Mouse (Mus musculus) heart, embryonic 12.5 days (tissue): ENCODE measurements around the gene Arl15. TPM values are rescaled to one million over a fixed set of nuclear protein-coding genes. Genes with fewer than 3 reads are reported as not detected.

ENCODE experiments used
- ATAC-seq: fragments of 200-750 bp; cut with Nextera tagmentation; 2 replicates; pipeline ENCODE4 v1.8.0; 2017; ENCODE audit warnings: moderate TSS enrichment, moderate library complexity; ENCODE audit not compliant: insufficient number of reproducible peaks, low FRiP score
- H3K27ac ChIP-seq: fragments of 300-500 bp; sonication (generic); 2 replicates; pipeline ENCODE4 v1.5.1; 2016; ENCODE audit warnings: mild to moderate bottlenecking, moderate library complexity; ENCODE audit not compliant: poor library complexity, severe bottlenecking
- H3K27me3 ChIP-seq: fragments of 300-500 bp; sonication (generic); replicated peaks from 2 replicates; pipeline ENCODE4 v1.6.1; 2016; ENCODE audit warnings: mild to moderate bottlenecking, moderate library complexity
- H3K36me3 ChIP-seq: fragments of 300-500 bp; sonication (generic); 2 replicates; pipeline ENCODE4 v1.6.1; 2016; ENCODE audit warnings: mild to moderate bottlenecking, moderate library complexity
- H3K4me1 ChIP-seq: fragments of 300-500 bp; sonication (generic); replicated peaks from 2 replicates; pipeline ENCODE4 v1.6.1; 2016; ENCODE audit warnings: mild to moderate bottlenecking
- H3K4me2 ChIP-seq: fragments of 300-500 bp; sonication (generic); 2 replicates; pipeline ENCODE4 v1.6.1; 2016; ENCODE audit warnings: mild to moderate bottlenecking, moderate library complexity
- H3K4me3 ChIP-seq: fragments of 300-500 bp; sonication (generic); 2 replicates; pipeline ENCODE4 v1.5.1; 2016; ENCODE audit warnings: mild to moderate bottlenecking
- H3K9ac ChIP-seq: fragments of 300-500 bp; sonication (generic); 2 replicates; pipeline ENCODE4 v1.6.1; 2016; ENCODE audit warnings: mild to moderate bottlenecking, moderate library complexity
- H3K9me3 ChIP-seq: fragments of 300-500 bp; sonication (generic); replicated peaks from 2 replicates; pipeline ENCODE4 v1.6.1; 2016; ENCODE audit warnings: mild to moderate bottlenecking, moderate library complexity
- WGBS: fragments of 180-500 bp; shearing (Covaris S2); methylation state at CpG from one replicate; pipeline ENCODE4 v1.1.7; 2016; 5-methylcytosine and 5-hydroxymethylcytosine counted together
- polyA plus RNA-seq: library from polyadenylated mRNA; unstranded; fragments of >200 nt; fragmentation: Nextera tagmentation; extraction: Ambion mirVana; gene quantifications from 2 replicates; pipeline ENCODE4 v1.2.1, GENCODE M21; 2016

Arl15 gene
- polyA plus RNA-seq, 1 experiment from 2014 or later = 7.7 TPM

DNA sequence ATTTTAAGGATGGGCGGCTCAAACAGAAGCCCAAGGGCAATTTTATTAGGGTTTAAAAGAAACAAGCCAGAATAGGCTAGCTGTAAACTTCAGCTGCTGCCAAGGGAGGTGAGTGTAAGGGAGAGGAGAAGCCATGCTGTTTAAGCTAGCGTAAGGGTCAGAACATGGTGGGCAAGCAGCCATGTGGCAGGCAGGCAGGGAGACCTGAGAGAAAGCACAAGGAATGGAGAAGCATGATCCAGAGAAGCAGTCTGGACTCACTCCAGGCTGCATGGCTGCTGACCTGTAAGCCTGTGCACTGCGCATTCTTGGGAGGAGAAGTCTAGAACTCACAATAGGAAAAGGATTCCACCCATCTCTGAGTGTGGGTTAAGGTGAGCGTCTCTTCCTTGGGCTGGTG is 66.5 kb downstream of the Arl15 start:
- no peak for ATAC-seq
- H3K27me3 ChIP-seq = no peaks in the 10 kb centered on the region
- H3K9me3 ChIP-seq = no peaks in the 10 kb centered on the region
- no peak overlapping the region for H3K4me3 ChIP-seq
- WGBS = 88% methylated on average over 4 of the region's 4 CpGs
- H3K27ac ChIP-seq = no peak overlapping the region
- H3K36me3 ChIP-seq = no peaks in the 10 kb centered on the region
- H3K4me2 ChIP-seq = no peak overlapping the region
- no peak overlapping the region for H3K9ac ChIP-seq
- peaks cover 40% of the 10 kb centered on the region for H3K4me1 ChIP-seq

DNA sequence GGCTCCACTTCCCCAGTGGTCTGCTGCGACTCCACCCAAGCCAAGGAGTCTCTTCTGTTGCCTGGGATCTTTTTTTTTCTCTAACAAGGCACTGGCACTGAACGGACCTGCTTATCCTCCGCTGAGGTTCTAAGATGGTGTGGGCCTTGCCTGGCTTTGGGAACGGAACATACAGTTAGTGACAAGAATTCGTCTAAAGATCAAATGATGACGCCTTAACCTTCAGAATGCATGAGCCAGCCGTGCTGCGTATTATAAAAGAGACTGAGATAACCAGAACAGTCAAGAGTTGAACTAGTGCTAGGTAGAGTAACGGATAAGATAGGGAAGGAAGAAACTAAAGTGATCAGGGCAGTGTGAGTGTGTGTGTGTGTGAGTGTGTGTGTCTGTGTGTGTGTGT is 66.9 kb downstream of the Arl15 start:
- H3K9me3 ChIP-seq = no peaks in the 10 kb centered on the region
- 68% methylated on average over 9 of the region's 9 CpGs for WGBS
- ATAC-seq = no peak
- H3K4me1 ChIP-seq = peaks cover 39% of the 10 kb centered on the region
- no peak overlapping the region for H3K9ac ChIP-seq
- H3K36me3 ChIP-seq = no peaks in the 10 kb centered on the region
- H3K4me2 ChIP-seq = no peak overlapping the region
- no peaks in the 10 kb centered on the region for H3K27me3 ChIP-seq
- no peak overlapping the region for H3K4me3 ChIP-seq
- H3K27ac ChIP-seq = no peak overlapping the region

DNA sequence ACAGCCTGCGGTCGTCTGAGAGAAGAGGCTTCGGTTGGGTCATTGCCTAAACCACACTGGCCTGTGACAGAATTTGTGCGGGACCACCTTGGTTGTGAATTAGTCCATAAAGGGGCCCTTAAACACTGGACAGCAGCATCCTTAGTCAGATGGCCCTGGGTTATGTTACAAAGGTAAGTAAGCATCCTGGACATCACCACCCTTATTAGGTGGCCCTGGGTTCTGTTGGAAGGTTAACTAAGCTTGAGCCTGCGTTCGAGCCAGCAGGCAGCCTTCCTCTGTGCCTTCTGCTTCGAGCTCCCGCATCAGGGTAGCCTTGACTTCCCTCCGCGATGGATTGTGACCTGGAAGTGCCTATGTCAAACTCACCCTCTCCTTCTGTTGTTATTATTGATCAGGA is 68.6 kb downstream of the Arl15 start:
- WGBS = 80% methylated on average over 10 of the region's 10 CpGs
- no peak overlapping the region for H3K27ac ChIP-seq
- ATAC-seq = no peak

DNA sequence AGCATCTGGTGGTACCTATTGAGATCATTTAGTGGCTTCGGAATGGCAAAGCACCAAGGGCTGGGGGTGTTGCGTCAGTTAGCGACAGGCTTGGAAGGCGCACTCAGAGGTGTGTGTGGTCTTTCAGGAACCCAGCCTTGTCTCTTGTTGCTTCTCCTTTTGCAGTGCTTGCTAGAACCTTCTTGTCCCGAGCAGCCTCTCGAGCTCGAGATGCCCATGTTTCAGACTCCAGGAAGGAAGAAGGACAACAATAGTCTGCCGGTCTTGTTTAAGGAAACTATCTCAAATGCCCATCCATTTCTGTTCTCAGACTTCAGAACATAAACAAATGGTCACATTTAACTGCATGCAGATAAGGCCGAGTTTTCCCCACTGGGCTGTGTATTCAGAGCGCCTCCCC is 69.4 kb downstream of the Arl15 start:
- peaks cover 33% of the 10 kb centered on the region for H3K4me1 ChIP-seq
- WGBS = 64% methylated on average over 10 of the region's 10 CpGs
- no peak overlapping the region for H3K4me2 ChIP-seq
- no peak overlapping the region for H3K27ac ChIP-seq
- H3K4me3 ChIP-seq = no peak overlapping the region
- ATAC-seq = no peak
- no peaks in the 10 kb centered on the region for H3K9me3 ChIP-seq
- no peaks in the 10 kb centered on the region for H3K27me3 ChIP-seq
- no peak overlapping the region for H3K9ac ChIP-seq
- H3K36me3 ChIP-seq = no peaks in the 10 kb centered on the region

More for the DNA sequence above, 68.6 kb downstream of the Arl15 start:
- Histone ChIP-seq H3K36me3 (no peaks in the 10 kb centered on the region), H3K4me3 (no peak overlapping the region), H3K9me3 (no peaks in the 10 kb centered on the region), H3K9ac (no peak overlapping the region), H3K4me2 (no peak overlapping the region), H3K4me1 (peaks cover 39% of the 10 kb centered on the region), H3K27me3 (no peaks in the 10 kb centered on the region)

DNA sequence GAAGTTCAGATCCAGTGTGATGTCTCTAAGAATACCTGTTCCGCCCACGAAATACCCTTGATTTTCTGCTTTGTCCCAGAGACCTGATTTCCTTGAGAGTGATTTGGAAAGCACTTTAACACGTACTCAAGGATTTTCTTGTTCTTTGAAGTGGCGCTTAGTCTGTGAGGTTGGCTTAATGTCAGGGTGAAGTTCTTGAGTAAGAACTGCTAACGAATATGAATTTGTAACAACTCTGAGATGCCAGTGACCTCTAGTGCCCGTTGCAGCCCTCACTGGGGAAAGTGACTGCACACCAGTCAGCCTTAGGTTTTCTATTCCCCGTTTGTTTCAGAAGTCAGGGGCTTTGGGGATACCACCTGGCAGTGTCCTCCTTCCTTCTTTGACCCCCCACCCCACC is 70.0 kb downstream of the Arl15 start:
- H3K4me3 ChIP-seq = no peak overlapping the region
- H3K27me3 ChIP-seq = no peaks in the 10 kb centered on the region
- 57% methylated on average over 7 of the region's 7 CpGs for whole genome bisulfite sequencing
- H3K9me3 ChIP-seq = no peaks in the 10 kb centered on the region
- peaks cover 29% of the 10 kb centered on the region for H3K4me1 ChIP-seq
- no peak overlapping the region for H3K9ac ChIP-seq
- H3K36me3 ChIP-seq = no peaks in the 10 kb centered on the region
- H3K4me2 ChIP-seq = no peak overlapping the region
- no peak for ATAC-seq
- H3K27ac ChIP-seq = no peak overlapping the region

DNA sequence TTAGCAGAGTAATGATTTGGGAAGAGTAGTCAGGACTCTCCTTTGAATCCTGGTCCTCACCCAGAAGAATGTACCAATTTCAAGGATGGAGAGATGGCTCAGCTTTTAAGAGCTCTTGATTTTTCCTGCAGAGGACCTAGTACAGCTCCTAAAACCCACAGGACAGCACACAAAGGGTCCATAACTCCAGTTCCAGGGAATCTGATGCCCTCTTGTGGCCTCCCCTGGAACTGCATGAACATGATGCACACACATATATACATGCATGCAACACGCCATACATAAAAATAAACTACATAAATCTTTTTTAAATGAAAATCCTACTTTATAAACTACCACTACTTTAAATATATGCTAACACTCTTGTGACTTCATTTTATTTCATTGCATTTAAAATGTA is 70.6 kb downstream of the Arl15 start:
- Histone ChIP-seq H3K36me3 (no peaks in the 10 kb centered on the region), H3K4me1 (peaks cover 29% of the 10 kb centered on the region), H3K4me2 (no peak overlapping the region), H3K27me3 (no peaks in the 10 kb centered on the region), H3K9me3 (no peaks in the 10 kb centered on the region), H3K27ac (no peak overlapping the region), H3K4me3 (no peak overlapping the region), H3K9ac (no peak overlapping the region)
- no peak for ATAC-seq
- WGBS = 64% methylated on average over 1 of the region's 1 CpGs

DNA sequence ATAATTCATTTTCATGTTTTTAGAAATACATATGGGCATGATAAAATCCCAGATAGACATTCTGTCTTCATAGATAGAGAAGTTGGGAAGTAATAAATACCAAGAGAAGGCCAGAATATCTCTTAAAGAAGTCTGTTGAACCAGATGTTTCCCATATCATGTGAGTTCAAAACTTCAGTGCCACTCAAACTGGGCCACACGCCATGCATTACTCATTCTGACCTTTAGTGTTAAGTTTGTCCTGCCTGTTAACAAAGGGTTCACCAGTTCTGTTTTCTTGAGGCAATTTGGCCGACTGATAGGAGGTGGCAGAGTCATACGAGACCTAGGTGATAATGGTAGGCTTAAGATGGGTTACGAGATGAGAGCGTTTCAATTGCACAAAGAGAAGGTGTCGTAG is 71.1 kb downstream of the Arl15 start:
- WGBS = 52% methylated on average over 6 of the region's 6 CpGs
- no peaks in the 10 kb centered on the region for H3K27me3 ChIP-seq
- H3K4me2 ChIP-seq = no peak overlapping the region
- no peak for ATAC-seq
- H3K9ac ChIP-seq = no peak overlapping the region
- H3K4me3 ChIP-seq = no peak overlapping the region
- no peaks in the 10 kb centered on the region for H3K36me3 ChIP-seq
- no peaks in the 10 kb centered on the region for H3K9me3 ChIP-seq
- no peak overlapping the region for H3K27ac ChIP-seq
- peaks cover 28% of the 10 kb centered on the region for H3K4me1 ChIP-seq

DNA sequence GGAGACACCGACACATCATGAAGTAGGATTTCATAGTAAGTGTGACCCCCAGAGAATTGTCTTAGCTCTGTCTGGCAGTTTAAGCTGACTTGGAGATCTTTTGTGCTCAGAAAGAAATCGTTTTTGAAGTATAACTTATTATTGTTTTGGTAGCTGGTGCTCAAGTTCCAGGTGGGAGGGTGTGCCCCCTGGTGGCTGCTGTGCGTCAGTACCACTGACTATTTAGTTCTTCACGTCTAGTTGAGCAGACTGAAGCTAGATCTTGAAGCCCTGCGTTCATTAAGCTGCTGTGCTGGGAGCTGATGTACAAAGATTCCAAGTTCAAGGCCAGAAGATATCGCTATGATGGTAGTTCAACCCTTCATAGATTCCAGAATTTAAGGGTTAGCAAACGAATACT is 71.5 kb downstream of the Arl15 start:
- no peak overlapping the region for H3K27ac ChIP-seq
- WGBS = 33% methylated on average over 7 of the region's 7 CpGs
- no peaks in the 10 kb centered on the region for H3K9me3 ChIP-seq
- no peaks in the 10 kb centered on the region for H3K27me3 ChIP-seq
- no peak overlapping the region for H3K4me2 ChIP-seq
- no peak for ATAC-seq
- no peak overlapping the region for H3K9ac ChIP-seq
- no peaks in the 10 kb centered on the region for H3K36me3 ChIP-seq
- peaks cover 25% of the 10 kb centered on the region for H3K4me1 ChIP-seq
- no peak overlapping the region for H3K4me3 ChIP-seq

DNA sequence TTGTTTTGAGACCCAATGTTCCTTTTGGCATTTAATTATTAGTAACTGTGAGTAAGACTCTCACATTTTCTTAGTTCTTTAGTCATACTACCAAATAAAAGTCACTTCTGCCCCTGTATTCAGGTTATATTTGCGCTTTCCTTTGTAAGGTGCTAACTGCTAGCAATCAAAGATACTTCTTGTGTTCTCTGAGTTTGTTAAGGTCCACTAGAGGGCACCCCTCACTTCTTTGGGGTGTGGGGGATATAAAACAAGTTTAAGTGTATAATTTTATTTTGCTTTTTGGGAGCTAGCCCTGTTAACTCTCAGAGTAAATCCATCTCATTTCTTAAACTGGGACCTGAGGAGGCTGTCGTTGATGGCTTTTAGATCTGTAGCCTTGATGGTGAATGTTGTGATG is 73.4 kb downstream of the Arl15 start:
- Histone ChIP-seq H3K36me3 (no peaks in the 10 kb centered on the region), H3K9ac (no peak overlapping the region), H3K4me3 (no peak overlapping the region), H3K4me2 (no peak overlapping the region), H3K9me3 (no peaks in the 10 kb centered on the region), H3K27ac (no peak overlapping the region), H3K4me1 (peaks cover 27% of the 10 kb centered on the region), H3K27me3 (no peaks in the 10 kb centered on the region)
- WGBS = 90% methylated on average over 2 of the region's 2 CpGs
- no peak for ATAC-seq

DNA sequence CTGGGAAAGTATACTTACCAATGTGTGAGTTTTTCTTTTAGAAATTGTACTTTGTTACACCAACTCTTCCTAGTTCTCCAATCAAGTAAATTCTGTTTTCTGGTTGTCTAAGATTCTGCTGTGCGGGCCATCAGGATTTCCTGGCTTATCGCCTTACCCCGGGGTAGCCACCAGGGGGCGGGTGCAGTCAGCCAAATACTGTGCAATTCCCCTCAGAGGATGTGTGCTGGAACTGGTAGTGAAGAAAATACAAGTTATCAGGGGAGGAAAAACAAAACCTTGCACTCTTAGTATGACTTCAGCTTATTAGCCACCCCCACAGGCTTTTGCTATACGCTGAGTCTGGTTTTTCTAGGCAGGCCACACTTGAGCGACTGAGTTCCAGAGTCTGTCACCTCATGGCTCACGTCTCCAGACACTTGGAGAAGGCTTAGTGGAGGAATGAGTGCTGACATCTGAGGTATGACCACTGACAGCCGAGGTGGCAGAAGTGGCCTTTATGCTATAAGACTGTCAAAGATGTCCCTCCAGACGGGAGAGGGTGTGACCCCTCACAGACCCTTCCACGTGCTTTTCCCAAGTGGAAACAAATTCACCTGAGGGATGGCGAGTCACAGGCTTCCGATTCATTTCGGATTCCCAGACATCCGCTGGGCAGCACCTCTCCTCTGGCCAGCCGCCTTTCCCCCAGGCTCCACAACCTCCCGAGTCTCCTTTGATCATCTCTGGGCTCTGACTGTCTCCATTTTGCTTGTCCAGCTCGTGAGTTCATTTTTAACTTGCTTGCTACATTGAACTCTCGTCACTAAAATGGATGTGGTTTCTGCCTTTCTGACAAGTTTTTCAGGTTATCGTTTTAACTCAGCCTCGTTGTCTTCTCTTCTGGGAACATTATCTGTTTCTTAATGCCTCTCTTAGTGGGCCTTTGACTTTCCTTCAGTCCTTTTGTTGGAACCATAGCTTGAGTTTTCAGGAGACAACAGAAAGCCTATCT is 75.2 kb downstream of the Arl15 start:
- no peak overlapping the region for H3K9ac ChIP-seq
- H3K27me3 ChIP-seq = no peaks in the 10 kb centered on the region
- no peaks in the 10 kb centered on the region for H3K9me3 ChIP-seq
- peak overlapping the region; percentile 56 for H3K27ac ChIP-seq
- no peak overlapping the region for H3K4me2 ChIP-seq
- no peak overlapping the region for H3K4me3 ChIP-seq
- H3K4me1 ChIP-seq = peaks cover 26% of the 10 kb centered on the region
- no peaks in the 10 kb centered on the region for H3K36me3 ChIP-seq
- peak; percentile 31; the same call in 1 of the 2 replicates for ATAC-seq
- WGBS = 45% methylated on average over 20 of the region's 20 CpGs

DNA sequence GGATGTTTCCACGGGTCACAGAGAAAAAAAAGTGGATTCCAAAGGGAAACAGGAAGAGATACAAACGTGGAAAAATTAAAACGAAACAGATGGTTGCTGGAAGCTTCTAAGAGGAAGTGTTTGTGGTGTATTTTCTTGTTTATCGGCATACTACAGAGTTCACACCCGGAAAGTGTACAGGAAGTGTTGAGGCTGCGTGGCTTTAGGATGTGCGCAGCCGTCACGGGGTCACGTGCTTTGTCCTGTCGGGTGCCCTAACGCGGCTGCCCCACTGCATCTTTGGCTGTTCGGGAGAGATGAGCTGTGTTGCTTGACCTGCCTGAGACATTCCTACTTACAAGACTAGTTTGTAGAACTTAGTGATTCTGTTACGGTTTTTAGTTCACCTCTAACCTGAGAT is 76.1 kb downstream of the Arl15 start:
- Histone ChIP-seq H3K36me3 (no peaks in the 10 kb centered on the region), H3K4me3 (no peak overlapping the region), H3K27me3 (no peaks in the 10 kb centered on the region), H3K4me2 (no peak overlapping the region), H3K9ac (no peak overlapping the region), H3K27ac (no peak overlapping the region), H3K9me3 (no peaks in the 10 kb centered on the region), H3K4me1 (peaks cover 26% of the 10 kb centered on the region)
- WGBS = 70% methylated on average over 15 of the region's 15 CpGs
- ATAC-seq = 0 out of 2 replicates have a peak, but pooled peaks have one; percentile 13
